Mouse (Mus musculus) retina, adult 2 months (tissue): Measurements from ENCODE around the gene Tgfbi.
A peak's percentile ranks its signal among the peaks of the same experiment; 100 is the strongest.

Experiments used
- DNase-seq: peaks from one replicate; pipeline ENCODE4 v3.0.0-alpha.2; 2012; ENCODE audit warnings: low read depth, low spot score

Gene Tgfbi

DNA sequence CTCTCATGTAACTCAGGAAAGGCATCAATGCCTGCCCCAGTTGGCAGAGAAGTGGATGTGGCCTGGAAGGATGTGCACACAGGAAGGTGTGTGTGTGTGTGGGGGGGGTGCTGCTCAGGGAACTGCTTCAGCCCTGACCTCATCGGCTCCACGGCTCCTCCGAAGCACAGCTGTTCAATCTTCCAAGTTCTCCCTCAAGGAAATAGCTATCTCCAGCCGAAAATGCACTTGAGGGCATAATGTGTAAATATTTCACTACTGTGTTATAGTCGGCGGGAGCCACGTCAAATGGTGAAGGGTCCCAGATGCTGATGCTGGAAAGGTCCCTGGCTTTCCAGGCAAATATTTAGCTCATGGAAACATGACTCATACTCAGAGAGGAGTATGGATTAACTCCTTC lies 25.6 kb downstream of the Tgfbi start:
- no peak for DNase-seq

DNA sequence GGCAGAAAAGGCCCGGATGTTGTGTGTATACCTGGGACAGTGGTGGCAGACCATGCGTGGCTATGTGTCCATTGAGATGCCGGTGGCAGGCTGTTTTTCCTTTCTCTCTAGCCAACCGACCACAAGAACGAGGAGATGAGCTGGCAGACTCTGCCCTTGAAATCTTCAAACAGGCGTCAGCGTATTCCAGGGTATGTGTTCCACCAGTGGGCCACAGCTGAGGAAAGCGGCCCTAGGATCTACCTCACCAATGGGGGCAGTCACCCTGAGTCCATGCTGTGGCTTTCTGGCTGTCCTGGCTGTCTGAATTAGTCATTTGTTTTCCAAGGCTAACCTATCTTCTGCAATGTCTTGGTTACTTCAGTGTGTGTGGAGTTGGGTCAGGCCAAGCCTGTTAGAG lies 27.7 kb downstream of the Tgfbi start:
- DNase-seq = no peak

DNA sequence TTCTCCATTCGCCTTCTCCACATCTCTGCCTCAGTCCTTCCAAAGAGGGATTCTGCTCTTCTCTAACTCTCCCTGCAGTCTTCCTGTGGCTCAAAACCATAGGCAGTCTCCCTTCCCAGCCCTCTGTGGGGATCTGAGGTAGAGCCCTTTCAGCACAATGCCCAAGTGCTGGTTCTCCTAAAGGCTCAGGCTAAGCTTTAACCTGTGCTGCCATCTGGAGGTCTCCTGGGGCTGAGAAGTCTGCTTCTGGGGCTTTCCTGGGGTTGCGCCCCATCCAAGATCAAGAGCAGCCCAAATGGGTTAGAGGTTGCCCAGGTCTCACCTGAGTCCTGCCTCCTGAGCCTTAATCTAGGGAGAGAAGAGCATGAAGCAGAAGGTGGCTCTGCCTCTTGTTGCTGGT lies 32.4 kb downstream of the Tgfbi start:
- no peak for DNase-seq

DNA sequence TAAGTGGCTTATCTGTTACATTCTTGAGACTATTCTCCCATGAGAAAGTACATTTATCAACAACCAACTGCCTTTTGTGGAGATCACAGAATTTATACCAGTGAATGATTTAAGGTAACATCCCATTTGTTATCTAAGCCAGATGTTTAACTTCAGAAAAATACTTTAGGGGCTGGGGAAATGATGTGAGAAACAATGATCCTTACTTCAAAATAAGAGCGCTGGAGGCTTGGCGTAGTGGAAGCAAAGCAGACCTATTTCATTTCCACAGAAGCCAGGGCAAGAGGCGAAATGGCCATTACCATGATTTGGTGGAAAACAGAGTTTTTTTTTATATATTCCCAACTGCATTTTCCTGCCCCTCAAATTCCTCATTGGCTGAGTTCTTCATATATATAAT lies 34.7 kb downstream of the Tgfbi start:
- DNase-seq = no peak

DNA sequence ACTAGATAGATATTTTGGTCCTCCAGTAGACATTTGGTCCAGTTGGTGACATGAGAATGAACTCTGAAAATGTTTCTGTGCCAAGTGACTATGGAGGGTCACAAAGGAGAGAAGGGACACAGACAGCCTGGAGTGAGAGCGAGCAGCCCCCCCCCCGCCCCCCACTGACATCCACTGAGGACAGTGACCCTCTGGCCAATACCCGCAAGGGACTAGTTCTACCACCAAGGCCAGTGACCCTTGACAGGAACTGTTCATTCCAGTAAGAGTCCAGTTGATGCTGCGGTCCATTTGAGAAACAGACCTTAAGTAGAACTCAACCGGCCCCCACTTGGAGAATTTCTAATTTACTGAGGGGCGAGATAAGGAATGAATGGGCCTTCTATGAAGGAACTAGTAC lies 36.4 kb downstream of the Tgfbi start:
- no peak for DNase-seq

DNA sequence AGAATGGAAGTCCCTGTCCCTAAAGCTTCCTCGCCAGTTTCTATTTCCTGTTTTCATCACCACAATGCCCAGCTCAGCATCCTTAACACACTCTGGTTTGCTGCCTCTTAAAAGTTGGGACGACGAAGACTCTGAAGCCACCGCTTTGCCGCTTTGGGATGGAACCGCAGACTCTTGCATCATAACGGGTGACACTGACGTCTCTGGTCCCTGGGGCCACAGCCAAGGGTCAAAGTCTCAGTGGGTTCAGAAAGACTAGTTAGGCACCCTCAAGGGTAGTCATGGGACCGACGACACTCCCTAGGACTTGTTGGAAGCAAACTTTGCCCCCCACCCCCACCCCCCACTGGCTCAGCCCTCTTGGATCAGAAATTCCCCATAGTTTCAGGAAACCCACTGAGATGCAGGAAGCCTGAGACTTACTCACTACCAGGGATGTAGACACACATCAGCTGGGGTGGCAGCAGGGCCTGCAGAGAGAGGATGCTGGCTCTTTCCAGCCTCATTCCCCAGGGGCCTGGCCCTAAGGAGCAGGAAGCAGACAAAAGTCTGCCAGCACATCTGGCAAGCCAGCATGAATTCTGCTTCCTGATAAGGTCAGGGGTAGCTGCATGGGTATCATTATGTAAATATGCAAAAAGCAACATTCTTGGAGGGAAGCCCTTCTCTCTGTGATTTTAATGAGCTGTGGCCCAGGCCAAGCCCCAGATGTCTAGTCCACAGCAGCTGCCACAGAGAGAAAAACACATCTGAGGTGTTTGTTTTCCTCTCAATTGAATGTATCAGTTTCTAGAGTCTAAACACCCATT lies 38.5 kb downstream of the Tgfbi start:
- DNase-seq = no peak

DNA sequence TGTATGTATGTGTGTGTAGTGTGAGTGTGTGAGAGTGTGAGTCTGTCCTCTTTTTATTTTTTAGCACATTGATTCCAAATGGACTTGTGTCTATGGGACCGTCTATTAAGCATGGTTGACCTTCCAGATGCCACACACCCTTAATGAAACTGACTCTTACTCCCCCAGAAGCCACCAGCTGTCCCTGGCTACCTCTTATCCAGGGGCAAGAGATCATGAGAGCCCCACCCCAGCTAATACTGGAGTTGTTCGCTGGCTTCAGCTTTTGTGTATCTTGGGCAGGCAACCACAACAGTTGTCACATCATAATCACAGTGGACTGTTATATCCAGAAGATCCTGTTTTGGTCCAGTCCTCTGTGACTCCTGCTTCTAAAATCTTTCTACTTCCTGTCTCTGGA lies 40.7 kb downstream of the Tgfbi start:
- no peak for DNase-seq

DNA sequence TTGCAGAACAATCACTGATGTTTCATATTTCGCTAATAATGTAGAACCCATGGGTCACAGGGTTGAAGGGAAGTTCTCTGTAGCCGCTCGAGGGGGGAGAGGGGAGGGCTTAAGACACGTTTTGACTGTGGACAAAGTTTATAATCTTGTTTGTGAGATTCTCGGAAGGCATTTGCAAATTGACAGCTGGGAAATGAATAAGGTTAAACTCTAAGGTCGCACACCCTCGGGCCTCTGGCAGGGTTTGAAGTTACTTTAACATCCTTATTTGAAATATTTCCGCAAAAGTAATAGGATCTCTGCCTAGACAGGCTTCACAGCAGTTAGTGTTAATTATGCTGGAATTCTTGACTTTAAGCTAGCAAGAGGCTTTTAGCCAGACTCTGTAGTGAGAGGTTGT lies 43.1 kb downstream of the Tgfbi start:
- DNase-seq = no peak

DNA sequence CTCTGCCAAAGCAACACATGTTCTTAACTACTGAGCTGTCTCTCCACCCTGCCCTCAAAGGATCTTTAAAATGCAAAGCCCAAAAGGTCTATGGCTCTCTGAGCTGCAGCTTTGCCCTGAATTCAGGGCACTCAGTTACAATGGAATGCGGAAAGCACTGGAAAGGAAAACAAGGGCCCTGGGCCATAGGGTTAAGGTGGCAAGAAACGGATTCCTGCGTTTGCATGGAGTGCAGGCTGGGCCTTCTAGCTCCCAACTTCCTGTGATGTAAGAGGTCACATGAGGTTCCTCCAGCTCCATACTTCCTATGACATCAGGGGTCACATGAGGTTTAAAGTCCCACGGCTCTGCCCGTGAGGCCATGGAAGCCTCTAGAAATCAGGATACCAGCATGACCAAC lies 44.9 kb downstream of the Tgfbi start:
- DNase-seq = no peak

DNA sequence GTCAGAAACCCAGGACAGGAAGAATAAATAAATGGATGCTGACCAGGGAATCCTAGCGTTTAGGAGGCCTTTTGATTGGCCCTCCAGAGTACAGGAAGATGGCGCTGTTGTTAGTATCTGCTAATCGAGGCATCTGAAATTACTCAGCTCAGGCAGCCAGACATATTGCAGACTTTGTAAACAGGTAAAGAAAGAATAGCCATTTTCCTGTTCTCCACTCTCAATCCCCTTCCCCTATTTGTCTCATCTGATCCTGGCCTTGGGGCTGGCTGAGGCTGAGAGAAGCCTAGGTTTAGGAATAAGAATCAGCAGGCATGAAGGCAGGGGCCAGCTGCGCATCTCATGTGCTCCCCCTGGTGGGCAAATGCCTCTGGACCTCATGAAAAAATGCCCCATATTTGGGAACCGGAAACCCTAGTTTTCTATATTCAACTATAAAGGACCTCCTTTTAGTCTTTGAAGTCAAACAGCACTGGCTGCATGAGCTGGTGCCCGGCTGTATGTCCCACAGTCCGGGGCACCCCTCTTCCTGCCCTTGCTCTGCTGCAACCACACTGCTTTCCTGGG lies 48.7 kb downstream of the Tgfbi start:
- DNase-seq = peak; percentile 11

DNA sequence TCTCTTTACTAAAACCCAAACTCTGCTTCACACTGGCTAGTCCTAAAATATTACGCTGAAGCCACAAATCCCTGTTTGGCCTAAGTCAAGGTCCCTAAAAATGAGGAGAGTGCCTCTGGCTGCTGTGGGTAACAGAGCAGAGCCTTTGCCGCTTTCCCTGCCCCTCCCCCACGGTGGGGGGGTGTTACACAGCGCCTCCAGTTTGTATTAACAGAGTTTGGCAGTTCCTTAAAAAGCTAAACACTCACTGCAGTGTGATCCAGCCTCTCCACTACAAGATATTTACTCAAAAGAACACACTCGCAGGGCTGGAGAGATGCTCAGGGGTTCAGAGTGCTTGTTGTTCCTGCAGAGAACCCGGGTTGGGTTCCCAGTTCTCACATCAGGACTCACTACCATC lies 49.6 kb downstream of the Tgfbi start:
- DNase-seq = no peak

DNA sequence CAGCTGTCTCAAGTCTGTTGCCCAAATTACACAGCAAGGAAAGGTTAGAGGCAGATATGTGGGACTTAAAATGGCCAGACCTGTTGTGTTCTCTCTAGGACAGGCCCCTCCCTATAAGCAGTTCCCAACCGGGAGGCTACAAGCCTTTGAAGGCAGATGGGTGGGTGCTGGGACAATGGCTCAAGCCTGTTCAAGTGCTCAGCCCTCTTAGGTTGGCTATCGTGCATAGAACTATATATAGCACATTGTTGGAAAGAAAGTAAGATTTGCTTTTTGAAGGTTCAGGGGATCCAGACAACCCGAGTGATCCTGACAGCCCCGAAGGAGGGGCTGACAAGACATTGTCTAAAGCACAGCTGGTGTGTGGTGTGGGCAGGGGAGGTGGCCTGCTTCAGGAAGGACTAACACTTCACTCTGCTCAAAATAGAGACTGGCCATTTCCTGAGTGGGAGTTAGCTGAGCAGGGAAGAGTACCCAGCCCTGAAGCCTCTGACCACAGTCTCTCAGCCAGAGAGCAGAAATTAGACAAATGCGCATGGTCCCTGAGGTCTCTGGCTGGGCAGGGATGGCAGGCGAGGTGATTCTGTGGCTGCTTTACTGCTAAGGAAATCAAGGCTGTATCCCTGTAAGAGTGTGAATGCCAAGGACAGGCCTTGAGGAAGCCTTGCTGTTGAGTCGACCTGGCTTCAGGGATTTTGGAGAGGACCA lies 52.7 kb downstream of the Tgfbi start:
- DNase-seq = no peak

DNA sequence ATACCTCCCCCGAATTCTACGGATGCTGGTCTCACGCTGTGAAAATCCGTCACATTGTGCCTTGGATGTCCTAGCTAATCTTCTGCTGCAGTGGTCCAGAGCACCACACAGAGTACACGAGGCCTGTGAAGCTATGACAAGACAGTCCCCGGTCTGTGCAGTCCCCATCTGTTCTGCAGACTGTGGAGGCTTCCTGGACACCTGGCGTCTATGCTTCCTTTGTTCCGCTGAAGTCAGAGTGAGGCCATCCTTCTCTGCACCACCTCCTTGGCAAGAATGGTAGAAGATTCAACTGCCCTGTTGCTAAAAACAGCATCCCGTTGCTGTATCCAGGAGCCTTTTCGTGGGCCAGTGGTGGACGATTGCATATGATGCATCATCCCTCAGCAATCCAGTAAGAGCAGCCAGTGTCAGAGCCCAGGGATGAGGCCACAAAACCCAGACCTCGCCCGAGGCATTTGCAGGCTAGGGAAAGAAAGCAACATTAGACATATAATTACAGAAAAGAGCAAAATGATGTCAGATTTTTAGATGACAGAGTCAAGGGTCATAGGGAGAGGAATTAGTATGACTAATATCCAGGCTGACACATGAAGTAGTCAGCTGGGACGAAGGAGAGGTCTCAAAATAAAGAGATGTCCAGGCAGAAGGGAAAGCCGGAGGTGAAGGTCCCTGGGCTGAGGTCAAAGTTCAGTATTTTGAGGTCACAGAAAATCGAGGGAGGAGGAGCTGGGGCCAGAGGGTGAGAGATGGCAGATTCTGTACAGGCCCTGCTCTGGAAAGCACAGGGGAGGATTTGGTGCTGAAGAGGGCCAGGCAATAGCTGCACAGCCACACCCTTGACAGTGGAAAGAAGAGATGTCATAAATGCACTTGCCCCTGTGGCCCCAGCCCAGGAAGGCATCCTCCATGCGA lies 55.2 kb downstream of the Tgfbi start:
- DNase-seq = no peak

DNA sequence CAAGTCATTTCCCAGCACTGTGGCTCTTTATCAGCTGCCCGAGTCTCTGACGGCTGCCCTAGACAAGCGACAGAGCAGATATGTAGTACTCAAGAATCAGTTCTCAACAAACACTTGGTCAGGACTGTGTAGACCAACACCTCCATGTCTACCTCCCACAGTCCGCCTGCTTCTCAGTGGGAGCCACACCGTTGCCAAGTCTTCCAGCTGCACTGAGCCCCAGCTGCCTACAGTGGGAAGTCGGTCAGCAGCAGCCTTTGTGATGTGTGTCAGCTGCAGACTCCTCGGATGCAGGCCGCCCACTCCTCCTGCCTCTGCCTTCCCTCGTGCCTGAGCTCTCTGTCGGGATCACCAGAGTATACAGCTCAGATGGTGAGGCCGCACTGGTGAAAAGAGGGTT lies 61.9 kb downstream of the Tgfbi start:
- DNase-seq = no peak

DNA sequence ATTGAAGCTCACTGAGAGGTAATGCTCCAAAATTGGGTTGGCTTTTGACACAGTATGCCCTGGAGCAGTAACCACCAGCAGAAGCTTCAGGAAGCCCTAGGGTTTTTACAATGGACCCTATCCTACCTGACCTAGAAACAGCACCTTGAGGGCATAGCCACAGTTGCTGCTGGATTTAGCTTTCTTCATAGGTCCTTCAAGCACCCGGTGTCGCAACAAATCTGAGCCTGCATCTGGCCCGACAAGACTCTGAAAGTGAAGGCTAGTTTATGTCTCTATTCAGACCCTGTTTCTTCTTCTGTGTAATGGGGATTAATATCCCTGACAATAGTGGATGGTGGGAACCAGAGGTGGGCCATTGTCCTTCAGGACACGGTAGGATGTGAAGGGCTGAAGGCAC lies 68.4 kb downstream of the Tgfbi start:
- DNase-seq = no peak

DNA sequence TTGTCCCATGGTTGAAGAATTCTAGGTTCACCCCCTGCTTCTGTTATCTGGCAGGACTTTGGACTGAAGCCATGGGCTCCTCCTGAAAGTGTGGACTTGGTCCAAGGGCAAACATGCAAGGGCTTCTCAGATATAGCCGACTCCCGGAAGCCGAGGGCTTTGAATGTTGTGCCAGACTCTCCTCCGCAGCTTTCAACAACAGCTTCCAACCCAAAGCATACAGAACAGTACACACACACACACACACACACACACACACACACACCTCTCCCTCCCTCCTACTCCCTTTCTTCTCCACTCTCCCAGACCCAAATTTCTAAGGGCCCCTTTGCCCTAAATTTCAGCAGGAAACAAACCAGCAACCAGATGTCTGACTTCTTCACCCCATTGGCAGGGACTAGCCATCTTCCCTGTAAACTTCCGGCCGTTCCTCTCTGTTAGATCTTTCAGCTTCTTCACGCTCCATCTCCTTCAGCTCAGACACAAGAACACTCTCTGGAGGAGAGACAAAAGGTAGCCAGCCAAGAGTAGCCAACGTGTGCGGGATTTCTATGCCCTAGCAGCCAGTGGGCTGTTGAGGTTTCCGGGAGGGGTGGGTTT lies 69.0 kb downstream of the Tgfbi start:
- DNase-seq = no peak

DNA sequence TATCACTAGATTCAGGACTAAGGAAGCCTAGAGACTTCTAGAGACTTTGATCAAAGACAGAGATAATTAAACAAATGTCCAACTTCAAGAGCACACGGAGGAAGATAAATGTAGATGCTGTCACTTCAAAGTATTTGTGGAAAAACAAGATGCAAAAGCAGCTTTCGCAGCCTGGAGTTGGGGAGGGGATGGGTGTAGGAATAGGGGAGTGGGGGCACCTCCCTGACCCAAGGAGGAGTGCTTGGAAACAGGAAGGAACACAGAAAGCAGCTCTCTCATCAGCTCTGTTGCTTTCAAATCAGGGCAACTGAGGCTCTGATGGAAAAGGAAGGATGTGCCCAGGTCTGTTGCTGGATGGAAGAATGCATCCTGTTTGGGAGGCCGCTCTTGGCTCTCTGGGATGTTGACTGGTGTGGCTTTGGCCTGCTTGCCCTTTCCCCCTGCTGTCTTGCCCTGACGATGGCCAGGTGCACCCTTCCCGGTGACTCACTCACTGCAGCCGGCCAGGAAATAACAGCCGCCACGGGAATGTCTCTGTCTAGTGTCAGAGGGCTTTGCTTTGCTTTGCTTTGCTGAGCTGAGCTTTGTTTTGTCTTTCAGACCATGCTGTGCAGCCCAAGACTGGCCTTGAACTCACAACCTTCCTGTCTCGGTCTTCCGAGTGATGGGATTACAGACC lies 69.6 kb downstream of the Tgfbi start:
- no peak for DNase-seq

DNA sequence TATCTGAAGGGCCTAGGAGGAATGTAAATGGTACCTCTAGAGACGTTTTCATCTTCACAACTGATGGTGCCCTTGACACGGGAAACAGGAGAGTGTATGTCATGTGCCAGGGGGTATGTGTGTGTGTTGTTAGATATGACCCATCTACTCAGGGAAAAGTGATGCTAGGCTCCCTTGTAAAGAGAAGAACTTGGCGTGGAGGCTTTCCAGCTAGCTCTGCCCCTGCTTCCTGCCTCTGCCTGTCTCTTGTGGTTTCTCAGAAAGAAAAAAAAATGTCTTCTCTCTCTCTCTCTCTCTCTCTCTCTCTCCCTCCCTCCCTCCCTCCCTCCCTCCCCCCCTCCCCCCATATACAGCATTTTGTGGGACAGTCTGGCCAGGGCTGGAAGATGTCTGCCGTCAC lies 72.6 kb downstream of the Tgfbi start:
- DNase-seq = no peak

DNA sequence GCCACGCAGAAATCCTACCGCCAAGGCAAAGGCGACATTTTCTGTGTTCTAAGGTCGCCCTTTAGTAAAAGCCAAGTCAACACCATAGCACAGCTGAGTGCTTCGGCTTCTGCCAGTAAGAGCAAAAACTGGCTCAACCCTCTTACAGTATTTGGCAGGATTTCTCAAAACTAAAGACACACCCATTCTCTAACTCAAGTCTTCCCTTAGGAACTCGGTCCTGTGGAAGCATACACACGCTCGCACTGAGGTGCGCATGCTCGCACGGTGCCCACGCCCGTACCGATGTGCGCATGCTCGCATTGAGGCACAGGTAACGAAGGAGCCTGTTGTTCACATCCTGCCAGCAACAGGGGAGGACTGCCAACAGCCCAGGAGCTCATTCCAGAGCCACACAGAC lies 73.0 kb downstream of the Tgfbi start:
- no peak for DNase-seq

DNA sequence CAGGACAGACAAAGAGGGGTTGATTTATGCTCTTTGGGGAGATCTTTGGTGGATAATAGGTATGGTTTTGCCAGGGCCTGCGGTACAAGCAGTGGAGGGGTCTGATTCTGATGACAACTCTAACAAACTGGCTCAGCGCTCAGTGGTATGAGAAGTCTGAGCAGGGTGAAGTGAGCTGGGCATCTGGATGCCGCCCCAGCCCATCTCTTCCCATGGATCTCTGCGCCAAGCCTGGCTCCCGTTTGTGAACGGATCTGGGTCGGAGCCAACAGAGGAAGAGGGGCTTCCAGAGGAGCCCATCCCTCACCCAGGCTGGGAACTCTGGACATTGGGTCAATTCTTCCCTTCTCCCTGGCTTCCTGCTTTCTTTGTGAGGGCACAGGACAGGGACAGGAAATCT lies 74.0 kb downstream of the Tgfbi start:
- DNase-seq = no peak
